Mouse (Mus musculus): ENCODE data around the gene Slc4a1.
"Not testable (repeated sequence)": the region's sequence is repeated elsewhere in the genome, so short reads cannot be mapped to it uniquely, and the experiment has no call there.

The Slc4a1 gene

DNA sequence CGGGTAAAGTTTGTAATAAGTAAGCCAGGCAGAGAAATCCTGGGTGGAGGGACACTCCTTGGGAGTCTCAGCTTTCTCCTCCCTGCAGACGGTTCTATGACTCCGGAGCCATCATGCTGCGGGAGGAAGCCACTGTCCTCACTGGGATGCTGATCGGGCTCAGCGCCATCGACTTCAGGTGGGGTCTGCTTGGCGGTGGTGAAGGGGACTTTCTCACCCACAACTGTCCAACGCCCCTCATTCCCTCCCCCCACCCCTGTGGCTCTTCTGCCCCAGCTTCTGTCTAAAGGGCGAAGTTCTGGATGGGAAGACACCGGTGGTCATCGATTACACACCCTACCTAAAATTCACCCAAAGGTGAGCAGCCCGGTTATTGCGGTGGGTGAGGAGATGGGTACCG, 33.1 kb upstream of the Slc4a1 start:
- no peak for DNase-seq (ENCODE audit: low read depth, low spot score)

GRCm38 (mm10) chr11:102398007-102398825, 32.2 kb upstream of the Slc4a1 start:
- no peak for DNase-seq (ENCODE audit: low read depth, low spot score)

GRCm38 (mm10) chr11:102396671-102397141, 30.7 kb upstream of the Slc4a1 start:
- no peak for DNase-seq (ENCODE audit: low read depth, low spot score)

GRCm38 (mm10) chr11:102396263-102396662, 30.3 kb upstream of the Slc4a1 start:
- DNase-seq (ENCODE audit: low read depth, low spot score), result no peak

- DNase-seq (ENCODE audit: low read depth, low spot score), result no peak
Observed at GRCm38 (mm10) chr11:102395250-102395649, 29.2 kb upstream of the Slc4a1 start.

GRCm38 (mm10) chr11:102394421-102395124, 28.6 kb upstream of the Slc4a1 start:
- no peak for DNase-seq (ENCODE audit: low read depth, low spot score)

GRCm38 (mm10) chr11:102393719-102394420, 27.9 kb upstream of the Slc4a1 start:
- no peak for DNase-seq (ENCODE audit: low read depth, low spot score)

DNA sequence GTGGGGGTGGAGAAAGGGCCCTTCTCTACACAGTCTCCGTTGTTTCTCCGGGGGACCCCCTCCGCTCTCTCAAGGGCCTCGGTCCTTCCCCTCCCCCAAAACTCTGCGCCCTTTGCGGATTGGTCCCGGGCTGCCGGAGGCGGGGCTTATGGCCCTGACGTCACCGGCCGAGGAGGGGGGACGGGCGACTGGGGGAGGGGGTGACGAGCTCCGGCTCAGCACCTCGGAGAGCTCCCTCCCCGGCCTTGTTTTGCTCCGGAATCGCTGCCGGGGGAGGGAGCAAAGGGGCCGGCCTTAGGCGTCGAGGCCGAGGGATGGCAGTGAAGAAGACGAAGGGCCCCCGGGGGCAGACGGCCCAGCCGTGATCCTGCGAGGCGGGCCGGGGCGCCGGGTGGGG, 27.2 kb upstream of the Slc4a1 start, which contains the start of gene Rundc3a:
TSS of gene Rundc3a (plus strand) at position 166 of the 397 bp plus-strand sequence.
- peak; percentile 44 for DNase-seq (ENCODE audit: low read depth, low spot score)

- no peak for DNase-seq (ENCODE audit: low read depth, low spot score)
Observed at GRCm38 (mm10) chr11:102392441-102393237, 26.6 kb upstream of the Slc4a1 start.

- DNase-seq (ENCODE audit: low read depth, low spot score), result not testable (repeated sequence)
Observed at GRCm38 (mm10) chr11:102389436-102389835, 23.4 kb upstream of the Slc4a1 start.

GRCm38 (mm10) chr11:102386121-102386520, 20.1 kb upstream of the Slc4a1 start:
- no peak for DNase-seq (ENCODE audit: low read depth, low spot score)

- no peak for DNase-seq (ENCODE audit: low read depth, low spot score)
Observed at GRCm38 (mm10) chr11:102385075-102385474, 19.1 kb upstream of the Slc4a1 start.

DNA sequence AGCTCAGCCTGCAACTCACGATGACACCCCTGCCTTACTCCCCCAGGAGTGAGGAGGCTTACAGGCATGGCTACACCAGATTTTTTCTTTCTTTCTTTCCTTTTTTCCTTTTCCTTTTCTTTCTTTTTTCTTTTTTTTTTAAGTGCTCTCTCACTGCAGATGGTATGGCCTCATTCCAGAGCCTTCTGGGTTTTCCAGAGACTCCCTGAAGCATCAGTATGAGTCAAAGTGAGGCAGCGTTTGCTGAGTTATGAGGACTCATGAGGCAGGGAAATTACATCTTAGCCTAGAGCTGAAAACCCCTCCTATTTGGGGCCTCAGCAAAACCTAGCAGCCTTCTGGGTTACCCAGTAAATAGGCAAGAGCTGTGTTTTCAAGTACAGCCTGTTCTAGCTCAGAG, 18.4 kb upstream of the Slc4a1 start:
- no peak for DNase-seq (ENCODE audit: low read depth, low spot score)

DNA sequence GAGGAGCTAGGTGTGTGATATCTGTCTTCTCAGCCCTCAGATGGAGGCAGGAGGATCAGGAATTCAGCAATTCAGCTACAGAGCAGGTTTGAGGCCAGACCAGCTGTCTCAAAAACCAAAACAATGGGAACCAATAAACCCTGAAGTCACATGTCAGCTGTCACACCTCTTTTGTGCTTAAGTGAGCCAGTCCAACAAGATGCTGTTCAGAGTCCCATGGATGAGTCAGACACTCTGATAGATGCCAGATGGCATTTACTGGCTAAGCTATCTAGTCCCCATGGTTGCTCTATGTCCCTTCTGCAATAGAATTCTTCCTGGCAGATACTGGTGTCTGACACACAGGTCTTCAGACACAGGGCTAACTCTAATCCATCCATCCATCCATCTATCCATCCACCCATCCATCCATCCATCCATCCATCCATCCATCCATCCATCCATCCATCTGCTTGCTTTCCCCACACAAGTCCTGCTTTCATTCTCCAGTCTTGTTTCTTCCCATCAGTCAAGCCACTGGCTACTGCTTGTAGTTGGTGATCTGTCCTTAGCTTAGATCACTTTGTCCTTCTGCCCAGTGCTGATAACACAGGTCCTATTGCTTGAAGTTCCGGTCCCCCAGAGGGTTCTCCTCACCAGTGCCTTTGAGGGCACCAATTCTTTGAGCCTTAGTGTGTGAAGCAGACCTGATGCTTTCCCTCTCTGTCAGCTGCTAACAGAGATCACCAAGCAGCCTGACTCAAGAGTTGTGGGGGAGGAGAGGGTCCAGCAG, 17.5 kb upstream of the Slc4a1 start:
- DNase-seq (ENCODE audit: low read depth, low spot score), result no peak

DNA sequence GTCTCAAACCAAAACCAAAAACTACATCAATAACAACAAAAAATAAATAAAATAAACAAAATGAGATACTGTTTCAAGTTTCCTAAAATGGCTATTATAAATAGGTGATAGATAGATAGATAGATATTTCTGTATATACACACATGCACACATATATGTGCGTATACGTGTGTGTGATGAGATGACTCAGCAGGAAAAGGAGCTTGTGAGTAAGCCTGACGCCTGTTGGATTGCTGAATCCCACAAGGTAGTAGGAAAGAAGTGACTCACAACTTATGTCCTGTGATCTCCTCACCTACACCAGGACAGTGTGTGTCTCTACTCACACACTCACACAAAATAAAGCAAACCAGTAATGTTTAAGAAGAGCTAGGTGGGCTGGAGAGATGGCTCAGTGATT, 16.8 kb upstream of the Slc4a1 start:
- no peak for DNase-seq (ENCODE audit: low read depth, low spot score)

- no peak for DNase-seq (ENCODE audit: low read depth, low spot score)
Observed at GRCm38 (mm10) chr11:102381341-102382100, 15.5 kb upstream of the Slc4a1 start.

DNA sequence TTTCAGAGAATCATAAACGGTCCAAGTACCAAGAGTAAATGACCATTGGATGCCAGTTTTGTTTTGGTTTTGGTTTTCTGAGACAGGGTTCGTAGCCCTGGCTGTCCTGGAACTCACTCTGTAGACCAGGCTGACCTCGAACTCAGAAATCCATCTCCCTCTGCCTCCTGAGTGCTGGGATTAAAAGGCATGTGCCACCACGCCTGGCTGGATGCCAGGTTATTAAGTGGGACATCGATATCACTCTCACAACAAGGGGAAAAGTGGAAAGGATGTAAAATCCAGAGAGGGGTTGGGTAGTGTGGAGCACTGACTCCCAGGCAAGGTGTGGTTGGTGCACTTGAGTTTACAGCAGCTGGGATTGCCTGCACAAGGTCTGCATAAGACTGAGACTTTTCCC, 14.1 kb upstream of the Slc4a1 start:
- no peak for DNase-seq (ENCODE audit: low read depth, low spot score)

DNA sequence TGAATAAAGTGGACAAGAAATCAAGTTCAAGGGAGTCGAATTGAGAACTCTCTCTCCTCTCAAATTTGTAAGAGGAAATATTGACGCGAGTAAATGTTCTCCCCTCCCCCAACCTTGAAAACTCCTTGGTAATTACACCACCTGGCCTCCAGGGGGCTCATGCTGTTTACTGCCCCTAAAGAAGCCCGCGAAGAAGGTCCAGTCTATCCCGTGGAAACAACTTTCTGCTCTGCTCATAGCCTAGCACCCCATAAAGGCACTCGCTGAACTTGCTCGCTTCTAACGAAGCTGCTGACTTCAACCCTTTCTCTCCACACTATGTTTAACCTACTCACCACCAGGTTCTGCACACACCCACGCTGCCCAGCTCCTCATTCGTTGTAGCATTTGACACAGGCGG, 11.2 kb upstream of the Slc4a1 start:
- DNase-seq (ENCODE audit: low read depth, low spot score), result no peak

- no peak for DNase-seq (ENCODE audit: low read depth, low spot score)
Observed at GRCm38 (mm10) chr11:102376196-102376835, 10.3 kb upstream of the Slc4a1 start.
